Mouse (Mus musculus) forebrain, embryonic 11.5 days (tissue): ENCODE data around the gene Asl. TPM values are rescaled to one million over a fixed set of nuclear protein-coding genes. Genes with fewer than 3 reads are reported as not detected.

Experiments
- ATAC-seq: fragments of 200-750 bp; cut with Nextera tagmentation; replicated peaks from 2 replicates; pipeline ENCODE4 v1.8.0; 2017; ENCODE audit warnings: moderate TSS enrichment; ENCODE audit not compliant: low FRiP score
- DNase-seq: peaks from one replicate; pipeline ENCODE4 v3.0.0-alpha.2; 2017; ENCODE audit warnings: low spot score
- H3K27ac ChIP-seq: fragments of 300-500 bp; sonication (generic); 2 replicates; pipeline ENCODE4 v1.5.1; 2014; ENCODE audit warnings: low read depth, low read length
- H3K27me3 ChIP-seq: fragments of 300-500 bp; sonication (generic); 2 replicates; pipeline ENCODE4 v1.6.1; 2014; ENCODE audit warnings: mild to moderate bottlenecking, low read length, mixed read lengths; ENCODE audit not compliant: control insufficient read depth, insufficient read depth
- H3K36me3 ChIP-seq: fragments of 300-500 bp; sonication (generic); 2 replicates; pipeline ENCODE4 v1.6.1; 2014; ENCODE audit warnings: mild to moderate bottlenecking, low read length, moderate library complexity, mixed read lengths; ENCODE audit not compliant: control insufficient read depth, insufficient read depth
- H3K4me1 ChIP-seq: fragments of 300-500 bp; sonication (generic); replicated peaks from 2 replicates; pipeline ENCODE4 v1.6.1; 2014; ENCODE audit warnings: low read length, mixed read lengths; ENCODE audit not compliant: control insufficient read depth, insufficient read depth
- H3K4me2 ChIP-seq: fragments of 300-500 bp; sonication (generic); 2 replicates; pipeline ENCODE4 v1.6.1; 2014; ENCODE audit warnings: low read depth, mild to moderate bottlenecking, low read length, moderate library complexity, mixed read lengths; ENCODE audit not compliant: severe bottlenecking
- H3K4me3 ChIP-seq: fragments of 300-500 bp; sonication (generic); 2 replicates; pipeline ENCODE4 v1.5.1; 2014; ENCODE audit warnings: low read depth, low read length
- H3K9ac ChIP-seq: fragments of 300-500 bp; sonication (generic); 2 replicates; pipeline ENCODE4 v1.6.1; 2014; ENCODE audit warnings: low read length
- H3K9me3 ChIP-seq: fragments of 300-500 bp; sonication (generic); 2 replicates; pipeline ENCODE4 v1.6.1; 2016; ENCODE audit warnings: low read length, mixed read lengths; ENCODE audit not compliant: control insufficient read depth
- WGBS: fragments of 180-500 bp; shearing (Covaris S2); extraction: QIAGEN DNeasy Blood & Tissue Kit; methylation state at CpG from one replicate; pipeline ENCODE4 v1.1.7; 2014; 5-methylcytosine and 5-hydroxymethylcytosine counted together
- polyA plus RNA-seq: library from polyadenylated mRNA; unstranded; fragments of >200 nt; fragmentation: Nextera tagmentation; extraction: Ambion mirVana; gene quantifications from 2 replicates; pipeline ENCODE4 v1.2.1, GENCODE M21; 2014

Asl gene
- polyA plus RNA-seq, 1 experiment from 2014 or later, result 27.0 TPM

DNA sequence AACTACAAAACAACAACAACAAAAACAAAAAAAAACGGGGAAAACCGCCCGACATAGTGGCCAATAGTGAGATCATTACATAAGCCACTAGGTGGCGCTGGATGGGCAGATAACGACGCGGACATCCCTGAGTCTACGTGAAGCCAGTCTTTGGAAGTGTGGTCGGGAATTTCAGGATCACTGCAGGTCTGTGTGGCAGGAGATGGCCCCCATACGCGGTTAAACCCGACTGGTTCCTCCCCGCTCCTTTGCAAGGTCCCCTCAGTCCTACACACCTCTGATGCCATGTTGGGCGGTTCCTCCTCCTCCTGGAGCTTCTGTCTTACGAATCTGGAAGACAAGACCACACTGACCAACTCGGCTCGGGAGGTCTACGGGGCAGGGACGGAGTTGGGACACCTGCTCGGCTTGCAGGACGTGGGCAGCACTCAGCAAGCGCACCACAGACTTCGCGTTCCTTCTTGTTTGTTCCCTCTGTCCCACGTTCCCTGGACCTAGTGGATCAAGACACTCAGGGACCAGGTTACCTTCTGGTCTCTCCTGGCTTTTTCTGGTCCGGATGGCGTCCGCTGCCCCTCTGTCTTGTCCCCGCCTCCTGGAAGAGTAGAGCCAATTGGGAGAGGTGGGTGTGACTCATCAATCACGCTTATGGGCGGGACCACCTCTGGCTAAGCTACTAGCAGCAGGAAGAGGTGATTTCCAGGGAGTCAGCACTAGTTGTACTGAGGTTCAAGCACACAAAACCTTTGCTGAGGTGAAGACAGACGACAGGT, 5.1 kb downstream of the Asl start:
- H3K27ac ChIP-seq, result peak overlapping the region; percentile 43; the same call in 1 of the 2 replicates
- peak; percentile 92 for ATAC-seq
- WGBS, result under 1% methylated on average over 32 of the region's 32 CpGs
- peak; percentile 88 for DNase-seq
- H3K27me3 ChIP-seq, result no peaks in the 10 kb centered on the region
- H3K4me2 ChIP-seq, result peak overlapping the region; percentile 72
- H3K9me3 ChIP-seq, result no peaks in the 10 kb centered on the region
- peak overlapping the region; percentile 60 for H3K9ac ChIP-seq
- H3K4me3 ChIP-seq, result peak overlapping the region; percentile 48
- no peaks in the 10 kb centered on the region for H3K4me1 ChIP-seq
- no peaks in the 10 kb centered on the region for H3K36me3 ChIP-seq

- Histone ChIP-seq H3K4me2 (peak overlapping the region; percentile 72; the same call in 1 of the 2 replicates), H3K4me1 (no peaks in the 10 kb centered on the region), H3K9me3 (no peaks in the 10 kb centered on the region), H3K9ac (no peak overlapping the region), H3K4me3 (peak overlapping the region; percentile 48; the same call in 1 of the 2 replicates), H3K36me3 (no peaks in the 10 kb centered on the region), H3K27ac (no peak overlapping the region), H3K27me3 (no peaks in the 10 kb centered on the region)
- 43% methylated on average over 12 of the region's 12 CpGs for WGBS
- ATAC-seq (no peak), DNase-seq (no peak)
Measured at GRCm38 (mm10) chr5:130023067-130023766, 5.8 kb downstream of the Asl start.

- WGBS, result 76% methylated on average over 7 of the region's 7 CpGs
- no peak for DNase-seq
Measured at GRCm38 (mm10) chr5:130022366-130022765, 6.7 kb downstream of the Asl start.

GRCm38 (mm10) chr5:130021361-130021966, 7.6 kb downstream of the Asl start:
- Histone ChIP-seq H3K27me3 (no peaks in the 10 kb centered on the region), H3K9ac (no peak overlapping the region), H3K36me3 (no peaks in the 10 kb centered on the region), H3K27ac (no peak overlapping the region), H3K4me2 (no peak overlapping the region), H3K4me1 (no peaks in the 10 kb centered on the region), H3K9me3 (no peaks in the 10 kb centered on the region), H3K4me3 (no peak overlapping the region)
- WGBS, result 70% methylated on average over 5 of the region's 5 CpGs
- DNase-seq (no peak), ATAC-seq (no peak)

More at GRCm38 (mm10) chr5:130022366-130022765, 6.7 kb downstream of the Asl start:
- no peak for ATAC-seq
- H3K27ac ChIP-seq, result no peak overlapping the region
- no peak overlapping the region for H3K4me2 ChIP-seq
- H3K27me3 ChIP-seq, result no peaks in the 10 kb centered on the region
- H3K36me3 ChIP-seq, result no peaks in the 10 kb centered on the region
- H3K9ac ChIP-seq, result no peak overlapping the region
- no peaks in the 10 kb centered on the region for H3K4me1 ChIP-seq
- no peak overlapping the region for H3K4me3 ChIP-seq
- no peaks in the 10 kb centered on the region for H3K9me3 ChIP-seq

- 78% methylated on average over 8 of the region's 8 CpGs for WGBS
- Histone ChIP-seq H3K4me3 (no peak overlapping the region), H3K9ac (no peak overlapping the region), H3K4me1 (no peaks in the 10 kb centered on the region), H3K36me3 (no peaks in the 10 kb centered on the region; the same call in 1 of the 2 replicates), H3K9me3 (no peaks in the 10 kb centered on the region), H3K27ac (no peak overlapping the region), H3K4me2 (no peak overlapping the region), H3K27me3 (no peaks in the 10 kb centered on the region)
- no peak for DNase-seq
- ATAC-seq, result no peak
Measured at GRCm38 (mm10) chr5:130019461-130019860, 9.6 kb downstream of the Asl start.

- H3K36me3 ChIP-seq, result peaks cover 5% of the 10 kb centered on the region; the same call in 1 of the 2 replicates
Measured at GRCm38 (mm10) chr5:130015104-130015503, 13.9 kb downstream of the Asl start.

DNA sequence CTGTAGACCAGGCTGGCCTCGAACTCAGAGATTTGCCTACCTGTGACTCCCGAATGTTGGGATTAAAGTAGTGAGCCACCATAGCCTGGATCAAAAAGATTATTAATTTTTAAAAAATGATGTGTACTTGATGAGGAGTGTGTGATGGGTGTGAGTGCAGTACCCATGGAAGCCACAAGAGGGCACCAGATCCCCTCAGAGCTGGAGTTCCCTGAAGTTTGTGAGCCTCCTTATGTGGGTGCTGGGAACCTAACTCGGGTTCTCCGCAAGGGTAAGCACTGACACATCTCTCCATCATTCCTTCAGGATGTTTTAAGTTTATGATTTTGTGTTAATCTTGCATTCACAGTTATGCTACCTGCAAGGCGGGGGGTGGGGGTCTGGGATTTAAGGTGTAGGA, 18.1 kb downstream of the Asl start:
- Histone ChIP-seq H3K4me2 (no peak overlapping the region), H3K9me3 (peaks cover 4% of the 10 kb centered on the region), H3K4me1 (no peaks in the 10 kb centered on the region), H3K4me3 (no peak overlapping the region), H3K9ac (no peak overlapping the region), H3K36me3 (peaks cover 5% of the 10 kb centered on the region; the same call in 1 of the 2 replicates), H3K27ac (no peak overlapping the region), H3K27me3 (no peaks in the 10 kb centered on the region)
- DNase-seq (no peak), ATAC-seq (no peak)
- WGBS, result 95% methylated on average over 5 of the region's 5 CpGs

More at GRCm38 (mm10) chr5:130015104-130015503, 13.9 kb downstream of the Asl start:
- DNase-seq (no peak), ATAC-seq (no peak)
- Histone ChIP-seq H3K27me3 (no peaks in the 10 kb centered on the region), H3K4me3 (no peak overlapping the region), H3K9me3 (peaks cover 4% of the 10 kb centered on the region), H3K27ac (no peak overlapping the region), H3K4me1 (no peaks in the 10 kb centered on the region), H3K9ac (no peak overlapping the region), H3K4me2 (no peak overlapping the region)
- WGBS, result 96% methylated on average over 3 of the region's 3 CpGs

- Histone ChIP-seq H3K36me3 (peaks cover 5% of the 10 kb centered on the region; the same call in 1 of the 2 replicates), H3K9me3 (peaks cover 4% of the 10 kb centered on the region), H3K27ac (no peak overlapping the region), H3K4me2 (no peak overlapping the region), H3K4me1 (no peaks in the 10 kb centered on the region), H3K4me3 (no peak overlapping the region), H3K27me3 (no peaks in the 10 kb centered on the region), H3K9ac (no peak overlapping the region)
- ATAC-seq, result no peak
- WGBS, result 96% methylated on average over 4 of the region's 4 CpGs
- DNase-seq, result no peak
Measured at GRCm38 (mm10) chr5:130009784-130010183, 19.3 kb downstream of the Asl start.
